Mouse (Mus musculus) MEL (cell line): ENCODE measurements around the gene Urad.

Experiments used
- CTCF ChIP-seq, 3 experiments: IDR thresholded peaks in 2 of 3; conservative IDR thresholded peaks in 1 of 3; 2 replicates each; pipeline ENCODE4 v1.5.1; 2011 to 2012; ENCODE audit warnings: low read length in 3 of 3, low read depth in 2 of 3, mild to moderate bottlenecking in 2 of 3, improper control_type of control experiment in 1 of 3, inconsistent platforms in 1 of 3, mixed read lengths in 1 of 3, moderate library complexity in 1 of 3; ENCODE audit not compliant: control insufficient read depth in 1 of 3, insufficient read depth in 1 of 3, poor library complexity in 1 of 3, severe bottlenecking in 1 of 3
- GATA1 ChIP-seq: IDR thresholded peaks from 2 replicates; pipeline ENCODE4 v1.6.1; 2011; ENCODE audit warnings: low read depth, low read length, improper control_type of control experiment
- MEF2A ChIP-seq: IDR thresholded peaks from 2 replicates; pipeline ENCODE4 v1.6.1; 2014; ENCODE audit warnings: low read depth, mild to moderate bottlenecking, inconsistent platforms, low read length, improper control_type of control experiment; ENCODE audit not compliant: poor library complexity, insufficient replicate concordance, severe bottlenecking; ENCODE audit errors: extremely low read depth
- NELFE ChIP-seq: IDR thresholded peaks from 2 replicates; pipeline ENCODE4 v1.6.1; 2011; ENCODE audit warnings: low read depth, low read length, improper control_type of control experiment
- NRF1 ChIP-seq: IDR thresholded peaks from 2 replicates; pipeline ENCODE4 v1.6.1; 2014; ENCODE audit warnings: low read depth, mild to moderate bottlenecking, inconsistent platforms, low read length, improper control_type of control experiment, moderate library complexity; ENCODE audit not compliant: poor library complexity, insufficient read depth, severe bottlenecking
- USF1 ChIP-seq: IDR thresholded peaks from 2 replicates; pipeline ENCODE4 v1.6.1; 2014; ENCODE audit warnings: low read depth, mild to moderate bottlenecking, inconsistent platforms, low read length, improper control_type of control experiment, moderate library complexity
- USF2 ChIP-seq, 2 experiments: IDR thresholded peaks; 2 replicates each; pipeline ENCODE4 v1.6.1; 2011 to 2012; ENCODE audit warnings: improper control_type of control experiment in 2 of 2, low read length in 2 of 2, borderline replicate concordance in 1 of 2, inconsistent platforms in 1 of 2, low read depth in 1 of 2, mild to moderate bottlenecking in 1 of 2; ENCODE audit not compliant: insufficient read depth in 1 of 2

- TF ChIP-seq MEF2A (no peak), NRF1 (no peak), CTCF (IDR thresholded peaks at IDR 0.05 in 2 of 3, conservative IDR thresholded peaks at IDR 0.05 in 1 of 3; ENCODE audit: control insufficient read depth in 1 of 3, insufficient read depth in 1 of 3, low read depth in 2 of 3, low read length in 3 of 3, poor library complexity in 1 of 3, severe bottlenecking in 1 of 3) (no peak), USF2 (IDR thresholded peaks at IDR 0.05; ENCODE audit: borderline replicate concordance in 1 of 2, insufficient read depth in 1 of 2, low read depth in 1 of 2, low read length in 2 of 2) (no peak), NELFE (no peak), USF1 (no peak), GATA1 (no peak)
These were observed 44.7 kb downstream of the Urad start for GRCm38 (mm10) chr5:147277547-147277925.
